Mouse (Mus musculus) ES-E14 (cell line): ENCODE results near the gene Zer1. TPM values are rescaled to one million over a fixed set of nuclear protein-coding genes. Genes with fewer than 3 reads are reported as not detected.

Experiments
- DNase-seq: peaks from one replicate; pipeline ENCODE4 v3.0.0-alpha.2; 2013; ENCODE audit warnings: low read depth, low spot score
- H3K27ac ChIP-seq: 2 replicates; pipeline ENCODE4 v1.5.1; 2012; ENCODE audit warnings: low read depth, mild to moderate bottlenecking, low read length, moderate library complexity, mixed read lengths; ENCODE audit not compliant: poor library complexity, insufficient read depth, severe bottlenecking
- H3K36me3 ChIP-seq: 2 replicates; pipeline ENCODE4 v1.6.1; 2012; ENCODE audit warnings: mild to moderate bottlenecking, low read length, moderate library complexity, mixed read lengths; ENCODE audit not compliant: control insufficient read depth, poor library complexity, insufficient read depth, severe bottlenecking
- H3K4me1 ChIP-seq, 2 experiments: fragments of 150-350 bp in 1 of 2; sonication (generic) in 1 of 2; 2 replicates each; pipeline ENCODE4 v1.6.1; 2012; ENCODE audit warnings: low read length in 2 of 2, mild to moderate bottlenecking in 1 of 2, mixed read lengths in 1 of 2; ENCODE audit not compliant: control insufficient read depth in 2 of 2, insufficient read depth in 2 of 2, poor library complexity in 1 of 2
- H3K4me3 ChIP-seq, 2 experiments: fragments of 150-350 bp in 1 of 2; sonication (generic) in 1 of 2; 2 replicates each; pipeline ENCODE4 v1.5.1; 2012; ENCODE audit warnings: low read length in 2 of 2, low read depth in 1 of 2, mild to moderate bottlenecking in 1 of 2, mixed read lengths in 1 of 2; ENCODE audit not compliant: insufficient read depth in 1 of 2, poor library complexity in 1 of 2, severe bottlenecking in 1 of 2
- H3K9ac ChIP-seq: 2 replicates; pipeline ENCODE4 v1.6.1; 2012; ENCODE audit warnings: low read depth, mild to moderate bottlenecking, low read length, mixed read lengths; ENCODE audit not compliant: poor library complexity, insufficient read depth, severe bottlenecking
- H3K9me3 ChIP-seq: fragments of 150-350 bp; sonication (generic); 2 replicates; pipeline ENCODE4 v1.6.1; 2012; ENCODE audit warnings: low read depth, mild to moderate bottlenecking, low read length; ENCODE audit not compliant: control insufficient read depth, insufficient read depth
- HCFC1 ChIP-seq: IDR thresholded peaks from 2 replicates; pipeline ENCODE4 v1.6.1; 2012; ENCODE audit warnings: low read length, inconsistent platforms, borderline replicate concordance; ENCODE audit not compliant: insufficient read depth
- MAFK ChIP-seq: IDR thresholded peaks from 2 replicates; pipeline ENCODE4 v1.6.1; 2014; ENCODE audit warnings: mild to moderate bottlenecking, low read depth, low read length, inconsistent platforms; ENCODE audit not compliant: insufficient read depth
- ZNF384 ChIP-seq: IDR thresholded peaks from 2 replicates; pipeline ENCODE4 v1.6.1; 2012; ENCODE audit warnings: low read depth, low read length, inconsistent platforms
- in situ Hi-C, 2 experiments: fragments of 600-800 bp; cut with MboI; formaldehyde crosslinking; loops; one replicate each; pipeline ENCODE4 v1.15.1; 2025; ENCODE audit warnings: low sequenced_read_pairs in 2 of 2, inconsistent platforms in 1 of 2; ENCODE audit not compliant: unreplicated experiment in 2 of 2
- total RNA-seq: library from RNA; depleted of rRNA; stranded (reverse); fragments of 300-350 nt; gene quantifications from 2 replicates; pipeline ENCODE4 v1.2.3, GENCODE M21; 2012; rRNA removed

Gene Zer1
- total RNA-seq, 1 experiment, result 11.4 TPM

DNA sequence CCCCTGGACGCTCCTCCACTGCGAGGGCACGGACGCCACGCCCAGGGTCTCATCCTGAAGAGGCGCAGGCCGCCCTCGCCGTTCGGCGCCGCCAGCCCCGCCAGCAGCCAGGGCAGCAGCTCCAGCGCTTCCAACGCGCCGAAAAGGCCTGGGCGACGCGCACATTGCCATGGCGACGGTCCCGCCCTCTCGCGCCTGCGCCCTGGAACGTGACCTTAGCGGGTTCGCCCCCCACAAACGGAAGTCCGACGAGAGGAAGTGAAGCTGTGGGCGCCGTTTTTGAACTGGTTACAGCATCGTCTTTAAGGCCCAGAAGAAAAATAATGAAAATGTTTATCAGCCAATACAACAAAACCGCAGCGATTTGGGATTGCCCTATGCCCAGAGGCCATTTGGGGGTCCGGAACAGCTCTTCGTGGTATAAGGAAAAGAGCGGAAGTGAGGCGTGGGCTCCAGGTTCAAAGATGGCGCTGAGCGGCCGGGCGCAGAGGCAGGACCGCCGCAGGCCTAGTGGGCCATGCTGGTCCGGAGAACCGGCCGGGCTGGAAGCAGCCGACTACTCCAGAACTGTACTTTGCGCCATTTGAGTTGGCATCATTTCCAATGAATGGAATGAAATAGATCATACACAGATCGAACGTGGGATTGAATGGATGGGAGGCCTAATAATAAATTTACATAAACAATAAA lies 75.5 kb downstream of the Zer1 start, which contains the start of gene Wdr34:
Wdr34 (minus strand) TSS at position 183 of the 690 bp plus-strand sequence.
- no peaks in the 10 kb centered on the region for H3K9me3 ChIP-seq
- H3K4me3 ChIP-seq, result peak within 1 kb of the TSS; percentile 79 to 97
- in situ Hi-C loops, result no loop called here
- H3K4me1 ChIP-seq, result peaks cover 3 to 13% of the 10 kb centered on the region in 2 experiments; a peak in 2 of 4 replicates
- DNase-seq, result peak; percentile 96
- H3K36me3 ChIP-seq, result peaks cover 5% of the 10 kb centered on the region; the same call in 1 of the 2 replicates
- peak within 1 kb of the TSS; percentile 89 for H3K27ac ChIP-seq
- TF ChIP-seq MAFK, result no peak
- peak; percentile 82 for TF ChIP-seq HCFC1
- H3K9ac ChIP-seq, result peak within 1 kb of the TSS; percentile 91

DNA sequence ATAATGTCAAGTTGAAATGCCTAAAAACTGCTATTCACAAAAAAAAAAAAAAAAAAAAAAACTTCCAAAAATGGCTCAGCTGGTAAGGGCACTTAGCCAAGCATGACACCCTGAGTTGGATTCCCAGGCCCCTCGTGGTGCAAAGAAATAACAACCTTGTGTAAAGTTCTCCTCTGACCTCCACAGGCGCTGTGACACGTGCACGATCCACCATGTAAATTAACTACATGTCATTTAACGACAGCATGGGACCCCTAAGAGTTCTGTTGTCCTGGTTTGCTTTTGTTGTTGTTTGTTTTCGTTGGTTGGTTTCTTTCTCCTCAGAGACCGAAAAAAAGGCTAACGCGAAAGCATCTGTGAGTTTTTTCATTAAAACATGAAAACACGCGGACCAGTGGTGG lies 76.3 kb downstream of the Zer1 start:
- peak; percentile 77; the same call in 1 of the 2 replicates for TF ChIP-seq ZNF384
- TF ChIP-seq MAFK, result no peak
- Histone ChIP-seq H3K4me3 (peak overlapping the region; percentile 79 to 97), H3K27ac (peak overlapping the region; percentile 76), H3K4me1 (peaks cover 3 to 16% of the 10 kb centered on the region in 2 experiments; a peak in 3 of 4 replicates), H3K9ac (peak overlapping the region; percentile 78), H3K36me3 (peaks cover 5% of the 10 kb centered on the region; the same call in 1 of the 2 replicates), H3K9me3 (no peaks in the 10 kb centered on the region)
- DNase-seq, result no peak
- in situ Hi-C loops, result no loop called here

Other genes with a start within 250 kb of the Zer1 start
- 123 and 217 TPM in 2 replicates for gene Odf2, start 235.4 kb downstream of the Zer1 start, total RNA-seq
- gene Gle1, start 189.2 kb downstream of the Zer1 start, total RNA-seq, result 64.8 and 69.0 TPM in 2 replicates
- gene Sptan1, start 159.0 kb downstream of the Zer1 start, total RNA-seq, result 340 and 423 TPM in 2 replicates
- gene Wdr34, start 75.7 kb downstream of the Zer1 start, total RNA-seq, result 22.6 and 35.2 TPM in 2 replicates
- gene Set, start 67.2 kb downstream of the Zer1 start, total RNA-seq, result 695 and 901 TPM in 2 replicates
- gene Pkn3, start 46.9 kb downstream of the Zer1 start, total RNA-seq, result 19.1 and 24.3 TPM in 2 replicates
- gene Zdhhc12, start 30.9 kb downstream of the Zer1 start, total RNA-seq, result 133 and 202 TPM in 2 replicates
- gene Tbc1d13, start 9.2 kb upstream of the Zer1 start, total RNA-seq, result 62.4 and 65.9 TPM in 2 replicates
- gene Endog, start 46.9 kb upstream of the Zer1 start, total RNA-seq, result 18.9 and 19.0 TPM in 2 replicates
- 46.5 and 66.9 TPM in 2 replicates for gene Spout1, start 53.9 kb upstream of the Zer1 start, total RNA-seq
- 5.2 and 7.7 TPM in 2 replicates for gene Kyat1, start 81.3 kb upstream of the Zer1 start, total RNA-seq
- 26.6 and 35.1 TPM in 2 replicates for gene Lrrc8a, start 113.1 kb upstream of the Zer1 start, total RNA-seq
- 0.76 and 1.4 TPM in 2 replicates for gene Gm28035, start 116.0 kb upstream of the Zer1 start, total RNA-seq
- gene Phyhd1, start 141.6 kb upstream of the Zer1 start, total RNA-seq, result 2.7 and 5.5 TPM in 2 replicates
- not detected in 2 replicates for gene Gm28038, start 156.5 kb upstream of the Zer1 start, total RNA-seq
- 25.2 and 31.6 TPM in 2 replicates for gene Dolk, start 161.7 kb upstream of the Zer1 start, total RNA-seq
- gene Nup188, start 161.8 kb upstream of the Zer1 start, total RNA-seq, result 84.5 and 115 TPM in 2 replicates
- gene Sh3glb2, start 234.8 kb upstream of the Zer1 start, total RNA-seq, result 64.8 and 90.3 TPM in 2 replicates
- gene Miga2, start 239.6 kb upstream of the Zer1 start, total RNA-seq, result 46.0 and 57.4 TPM in 2 replicates